Mouse (Mus musculus): ENCODE measurements around the gene Rd3l.

Gene Rd3l

GRCm38 (mm10) chr12:111980887-111981367 is at the start of gene Rd3l:
Gene Rd3l, minus strand, starts transcription at chr12:111981317.
- no peak for DNase-seq (ENCODE audit: low spot score in 2 of 2)

- no peak for DNase-seq (ENCODE audit: low spot score in 2 of 2)
Measured at GRCm38 (mm10) chr12:112027408-112027807, 46.3 kb upstream of the Rd3l start.

- DNase-seq (ENCODE audit: low spot score in 2 of 2): no peak
Measured at GRCm38 (mm10) chr12:112025907-112026645, 45.0 kb upstream of the Rd3l start.

GRCm38 (mm10) chr12:112025457-112025856 is 44.3 kb upstream of the Rd3l start:
- DNase-seq (ENCODE audit: low spot score in 2 of 2): no peak

- no peak for DNase-seq (ENCODE audit: low spot score in 2 of 2)
Measured at GRCm38 (mm10) chr12:112024581-112025310, 43.6 kb upstream of the Rd3l start.

- no peak for DNase-seq (ENCODE audit: low spot score in 2 of 2)
Measured at GRCm38 (mm10) chr12:112023306-112023705, 42.2 kb upstream of the Rd3l start.

- no peak for DNase-seq (ENCODE audit: low spot score in 2 of 2)
Measured at GRCm38 (mm10) chr12:112016346-112016745, 35.2 kb upstream of the Rd3l start.

- DNase-seq (ENCODE audit: low spot score in 2 of 2): no peak
Measured at GRCm38 (mm10) chr12:112013271-112013801, 32.2 kb upstream of the Rd3l start.

GRCm38 (mm10) chr12:112012511-112013270 is 31.6 kb upstream of the Rd3l start:
- no peak for DNase-seq (ENCODE audit: low spot score in 2 of 2)

GRCm38 (mm10) chr12:112001223-112001622 is 20.1 kb upstream of the Rd3l start:
- peak; percentile 35 to 78 for DNase-seq (ENCODE audit: low spot score in 2 of 2)

- no peak for DNase-seq (ENCODE audit: low spot score in 2 of 2)
Measured at GRCm38 (mm10) chr12:111999735-112000134, 18.6 kb upstream of the Rd3l start.

- no peak for DNase-seq (ENCODE audit: low spot score in 2 of 2)
Measured at GRCm38 (mm10) chr12:111995161-111995560, 14.0 kb upstream of the Rd3l start.

GRCm38 (mm10) chr12:111992626-111993025 is 11.5 kb upstream of the Rd3l start:
- DNase-seq (ENCODE audit: low spot score in 2 of 2): no peak

GRCm38 (mm10) chr12:111986756-111987155 is 5.6 kb upstream of the Rd3l start:
- no peak for DNase-seq (ENCODE audit: low spot score in 2 of 2)

GRCm38 (mm10) chr12:111983165-111983564 is 2.0 kb upstream of the Rd3l start:
- no peak for DNase-seq (ENCODE audit: low spot score in 2 of 2)

- no peak for DNase-seq (ENCODE audit: low spot score in 2 of 2)
Measured at GRCm38 (mm10) chr12:111981831-111982230, 714 bp upstream of the Rd3l start.

GRCm38 (mm10) chr12:111978274-111978673 is 2.8 kb downstream of the Rd3l start:
- no peak for DNase-seq (ENCODE audit: low spot score in 2 of 2)

- no peak for DNase-seq (ENCODE audit: low spot score in 2 of 2)
Measured at GRCm38 (mm10) chr12:111977138-111977537, 4.0 kb downstream of the Rd3l start.

GRCm38 (mm10) chr12:111974578-111974977 is 6.5 kb downstream of the Rd3l start:
- DNase-seq (ENCODE audit: low spot score in 2 of 2): no peak

- DNase-seq (ENCODE audit: low spot score in 2 of 2): no peak
Measured at GRCm38 (mm10) chr12:111972504-111972903, 8.6 kb downstream of the Rd3l start.

- no peak for DNase-seq (ENCODE audit: low spot score in 2 of 2)
Measured at GRCm38 (mm10) chr12:111971231-111971686, 9.9 kb downstream of the Rd3l start, which contains the start of gene Tdrd9. Gene Tdrd9, plus strand, starts transcription at chr12:111971559.

- no peak for DNase-seq (ENCODE audit: low spot score in 2 of 2)
Measured at GRCm38 (mm10) chr12:111970085-111970484, 11.0 kb downstream of the Rd3l start.
